Comparison of ENCODE assay signal across 11 mouse cellular contexts in genomic region chr1:72739681-72740063, GRCm38 (mm10). TPM values are rescaled to one million over a fixed set of nuclear protein-coding genes. Genes with fewer than 3 reads are reported as not detected.
DNase-seq lines count a peak whose midpoint lies in the region; ATAC-seq and TF ChIP-seq lines count a peak whose summit lies in the region.
"Had no signal": no experiment of that assay in that cellular context is flagged by ENCODE, and none has a peak within 500 bp of the region (broad histone marks: within the 10 kb centered on the region; RNA-seq: fewer than 3 reads in every experiment).

No protein-coding gene starts in this region.

- no peaks in the 10 kb centered on the region for H3K36me3 ChIP-seq in intestine, embryonic 15.5 days
- H3K36me3 ChIP-seq in intestine, embryonic 16.5 days (ENCODE audit: control insufficient read depth, insufficient read depth, low read length) = no peaks in the 10 kb centered on the region
- H3K36me3 ChIP-seq in forebrain, postnatal 0 days (ENCODE audit: insufficient read depth) = no peaks in the 10 kb centered on the region
- H3K36me3 ChIP-seq: heart, embryonic 15.5 days had no signal

- H3K27ac ChIP-seq in intestine, embryonic 15.5 days = no peak overlapping the region
- no peak overlapping the region for H3K27ac ChIP-seq in intestine, embryonic 16.5 days (ENCODE audit: low read length)
- no peak overlapping the region for H3K27ac ChIP-seq in forebrain, postnatal 0 days (ENCODE audit: low read depth, low read length)
- H3K27ac ChIP-seq: heart, embryonic 15.5 days had no signal

- ATAC-seq in intestine, embryonic 15.5 days = 0 out of 2 replicates have a peak, but pooled peaks have one; percentile 28
- ATAC-seq in intestine, embryonic 16.5 days = no peak
- ATAC-seq in forebrain, postnatal 0 days = peak; percentile 85

- DNase-seq in forebrain, postnatal 0 days = peak; percentile 60
- DNase-seq in left cerebral cortex, postnatal 36 days (ENCODE audit: low spot score in 2 of 2) = peak; percentile 19 to 32
- DNase-seq in right cerebral cortex, adult 2 months (ENCODE audit: low spot score in 2 of 2) = peak; percentile 25 to 54
- DNase-seq in yolk sac, embryonic 10.5 days (ENCODE audit: low spot score) = no peak
- no peak for DNase-seq in adrenal gland, postnatal 10 days
- DNase-seq in gastrocnemius, postnatal 10 days = no peak
- DNase-seq: lung, embryonic 14.5 days had no signal

- H3K4me3 ChIP-seq in intestine, embryonic 15.5 days (replicated peaks) = no peak overlapping the region
- H3K4me3 ChIP-seq in intestine, embryonic 16.5 days (ENCODE audit: low read length) = no peak overlapping the region
- no peak overlapping the region for H3K4me3 ChIP-seq in forebrain, postnatal 0 days (ENCODE audit: low read depth, low read length)
- H3K4me3 ChIP-seq: heart, embryonic 15.5 days had no signal

- H3K27me3 ChIP-seq in intestine, embryonic 15.5 days (replicated peaks) = no peaks in the 10 kb centered on the region
- H3K27me3 ChIP-seq in intestine, embryonic 16.5 days (replicated peaks; ENCODE audit: control insufficient read depth, insufficient read depth, low read length) = no peaks in the 10 kb centered on the region
- no peaks in the 10 kb centered on the region for H3K27me3 ChIP-seq in forebrain, postnatal 0 days (ENCODE audit: insufficient read depth, low read length)

- WGBS in intestine, embryonic 15.5 days = 66% methylated on average over 10 of the region's 10 CpGs
- whole genome bisulfite sequencing in intestine, embryonic 16.5 days = 71% methylated on average over 10 of the region's 10 CpGs
- 11% methylated on average over 10 of the region's 10 CpGs for WGBS in forebrain, postnatal 0 days

- H3K4me1 ChIP-seq in intestine, embryonic 15.5 days (replicated peaks) = peaks cover 17% of the 10 kb centered on the region
- peaks cover 14% of the 10 kb centered on the region for H3K4me1 ChIP-seq in intestine, embryonic 16.5 days (ENCODE audit: control insufficient read depth, insufficient read depth, low read length)
- H3K4me1 ChIP-seq in forebrain, postnatal 0 days (ENCODE audit: insufficient read depth) = no peaks in the 10 kb centered on the region

- TF ChIP-seq CTCF in forebrain, postnatal 0 days (IDR thresholded peaks at IDR 0.05; ENCODE audit: low read depth) = no peak

- intact Hi-C loops in left cerebral cortex, postnatal 36 days (cut with DNase I) = loop anchor here (10.0 kb wide), 1 partner anchor 85 kb away; the partner anchor contains the start of gene Igfbp2

- no peak overlapping the region for H3K9ac ChIP-seq in intestine, embryonic 15.5 days
- no peak overlapping the region for H3K9ac ChIP-seq in intestine, embryonic 16.5 days (ENCODE audit: low read depth, low read length)
- H3K9ac ChIP-seq in forebrain, postnatal 0 days = no peak overlapping the region
- H3K9ac ChIP-seq: heart, embryonic 15.5 days; lung, embryonic 14.5 days had no signal

- no peaks in the 10 kb centered on the region for H3K9me3 ChIP-seq in intestine, embryonic 15.5 days
- H3K9me3 ChIP-seq in intestine, embryonic 16.5 days (ENCODE audit: control insufficient read depth, low read length) = no peaks in the 10 kb centered on the region
- no peaks in the 10 kb centered on the region for H3K9me3 ChIP-seq in forebrain, postnatal 0 days (ENCODE audit: low read length)
- H3K9me3 ChIP-seq: heart, embryonic 15.5 days had no signal

- no peak overlapping the region for H3K4me2 ChIP-seq in intestine, embryonic 15.5 days (replicated peaks)
- H3K4me2 ChIP-seq in intestine, embryonic 16.5 days (ENCODE audit: low read depth, low read length) = no peak overlapping the region
- no peak overlapping the region for H3K4me2 ChIP-seq in forebrain, postnatal 0 days (ENCODE audit: low read depth)
- H3K4me2 ChIP-seq: heart, embryonic 15.5 days; lung, embryonic 14.5 days had no signal

RNA-seq across cellular contexts. Expression of gene Rpl37a, which starts 28.6 kb away (rescaled TPM):
- 1,771 and 1,885 TPM in 2 replicates for polyA plus RNA-seq in intestine, embryonic 15.5 days (2015; fragmentation: Nextera tagmentation; extraction: Ambion mirVana)
- 1,552 and 1,622 TPM in 2 replicates for polyA plus RNA-seq in intestine, embryonic 16.5 days (2015; fragmentation: Nextera tagmentation; extraction: Ambion mirVana)
- 598 and 928 TPM in 2 replicates for total RNA-seq in forebrain, postnatal 0 days (2014; rRNA removed)
- 1,180 and 1,503 TPM in 2 replicates for polyA plus RNA-seq in forebrain, postnatal 0 days (2015; fragmentation: Nextera tagmentation; extraction: Ambion mirVana)
- 100 to 1,000 TPM; 500 to 588 TPM for total RNA-seq in left cerebral cortex, postnatal 36 days (2021)
- 1,000 to 10,000 TPM; 1,158 to 1,169 TPM for total RNA-seq in adrenal gland, postnatal 10 days (2021)
- 100 to 1,000 TPM; 943 to 945 TPM for total RNA-seq in gastrocnemius, postnatal 10 days (2021)

RNA-seq across cellular contexts. Expression of gene Ankar, which starts 39.3 kb away (rescaled TPM):
- polyA plus RNA-seq in intestine, embryonic 15.5 days (2015; fragmentation: Nextera tagmentation; extraction: Ambion mirVana) = not detected in 2 replicates
- polyA plus RNA-seq in intestine, embryonic 16.5 days (2015; fragmentation: Nextera tagmentation; extraction: Ambion mirVana) = not detected in 2 replicates
- not detected in 2 replicates for total RNA-seq in forebrain, postnatal 0 days (2014; rRNA removed)
- polyA plus RNA-seq in forebrain, postnatal 0 days (2015; fragmentation: Nextera tagmentation; extraction: Ambion mirVana) = not detected in 2 replicates
- total RNA-seq in left cerebral cortex, postnatal 36 days (2021) = not detected
- total RNA-seq in adrenal gland, postnatal 10 days (2021) = not detected
- total RNA-seq in gastrocnemius, postnatal 10 days (2021) = not detected
- polyA plus RNA-seq: cerebellum, adult 2 months; heart, embryonic 15.5 days; lung, embryonic 14.5 days had no signal

Comparison
In these comparisons a context has a peak if more than half of its experiments do, and no peak if none do; other contexts are left out.
1. DNase-seq: peak in forebrain, postnatal 0 days (single experiment), left cerebral cortex, postnatal 36 days (2 of 2) and right cerebral cortex, adult 2 months (2 of 2); none in yolk sac, embryonic 10.5 days (single experiment), adrenal gland, postnatal 10 days (single experiment) and gastrocnemius, postnatal 10 days (single experiment).